Mouse (Mus musculus) stomach, adult 2 months (tissue): Measurements from ENCODE around the gene Ppm1h. TPM values are rescaled to one million over a fixed set of nuclear protein-coding genes. Genes with fewer than 3 reads are reported as not detected.

Experiments
- polyA plus RNA-seq: library from polyadenylated mRNA; depleted of rRNA; stranded (reverse); fragments of >200 nt; gene quantifications from 2 replicates; pipeline ENCODE4 v1.2.3, GENCODE M21; 2012; rRNA removed

Ppm1h gene
- polyA plus RNA-seq: 2.2 and 2.5 TPM in 2 replicates

DNA sequence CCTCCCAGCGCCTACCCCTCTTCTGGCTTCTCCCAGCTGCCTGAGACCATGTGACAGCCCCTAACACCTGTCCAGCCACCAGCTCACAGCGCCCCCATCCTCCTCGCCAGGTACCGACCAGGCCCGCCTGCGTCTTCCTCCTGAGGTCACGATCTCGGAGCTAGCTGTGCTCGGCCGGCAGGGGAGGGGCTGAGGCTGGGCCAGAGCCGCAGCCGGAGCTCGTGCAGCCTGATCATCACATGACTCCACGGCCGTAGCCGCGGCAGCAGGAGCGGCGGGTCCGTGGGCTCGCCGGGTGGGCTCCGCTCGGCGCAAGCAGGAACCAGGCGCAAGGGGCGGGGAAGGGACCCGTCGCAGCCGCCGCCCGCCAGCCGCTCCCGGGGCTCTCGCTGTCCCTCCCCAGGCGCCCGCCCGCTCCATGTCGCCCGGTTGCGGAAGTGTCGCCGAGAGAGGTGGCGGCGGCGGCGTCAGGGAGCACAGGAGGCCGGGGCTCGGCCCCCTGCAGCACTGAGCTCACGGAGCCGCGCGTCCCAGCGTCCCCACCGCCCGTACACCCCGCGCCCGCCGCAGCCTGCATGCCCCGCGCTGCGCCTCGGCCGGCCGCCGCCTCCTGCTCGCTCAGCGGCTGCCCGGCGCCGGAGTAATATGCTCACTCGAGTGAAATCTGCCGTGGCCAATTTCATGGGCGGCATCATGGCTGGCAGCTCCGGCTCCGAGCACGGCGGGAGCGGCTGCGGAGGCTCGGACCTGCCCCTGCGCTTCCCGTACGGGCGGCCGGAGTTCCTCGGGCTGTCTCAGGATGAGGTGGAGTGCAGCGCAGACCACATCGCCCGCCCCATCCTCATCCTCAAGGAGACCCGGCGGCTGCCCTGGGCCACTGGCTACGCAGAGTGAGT lies at the start of gene Ppm1h:
Gene Ppm1h, plus strand, starts transcription at position 222 of the 896 bp plus-strand sequence.

Other genes with a start within 250 kb of the Ppm1h start
- gene Avpr1a, start 230.3 kb upstream of the Ppm1h start, polyA plus RNA-seq: 3.0 and 3.2 TPM in 2 replicates